9 mouse cellular contexts compared by ENCODE assay signal in the genomic region with DNA sequence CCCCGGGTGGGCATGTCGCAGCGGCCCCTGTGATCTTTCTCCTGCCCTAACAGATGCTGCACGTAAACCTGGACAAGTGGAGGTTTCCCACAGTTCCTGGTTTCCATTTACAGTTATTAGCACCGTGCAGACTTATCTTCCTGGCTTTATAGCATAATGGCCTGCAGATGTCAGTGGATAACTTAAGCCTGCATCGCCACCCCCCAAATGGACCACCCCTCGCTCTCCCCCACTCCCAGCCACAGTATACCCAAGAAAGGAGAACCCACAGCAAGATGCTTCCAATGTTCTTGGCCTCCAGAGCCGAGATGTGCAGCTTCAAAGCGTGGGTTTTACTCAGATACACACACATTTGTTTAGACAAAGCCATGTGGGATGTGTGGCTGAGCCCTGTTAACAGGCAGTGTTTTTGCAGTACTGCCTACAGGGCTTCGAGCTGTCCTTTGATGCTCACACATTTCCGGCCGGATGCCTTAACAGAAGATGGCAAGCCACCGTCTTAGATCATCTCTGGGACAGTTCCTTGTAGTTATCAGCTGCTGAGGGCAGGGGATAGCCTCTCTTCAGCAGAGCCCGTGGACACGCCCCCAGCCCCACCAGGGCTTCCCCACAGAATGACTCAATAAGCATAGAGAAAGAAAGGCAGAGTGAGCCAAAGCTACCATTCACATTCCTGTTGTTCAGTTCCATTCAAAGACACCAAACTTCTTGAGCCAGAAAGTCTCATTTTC.
DNase-seq lines count a peak whose midpoint lies in the region; ATAC-seq and TF ChIP-seq lines count a peak whose summit lies in the region.
"Had no signal": no experiment of that assay in that cellular context is flagged by ENCODE, and none has a peak within 500 bp of the region (broad histone marks: within the 10 kb centered on the region; RNA-seq: fewer than 3 reads in every experiment).

No protein-coding gene starts in this region.

- H3K36me3 ChIP-seq in hindbrain, postnatal 0 days (ENCODE audit: insufficient read depth, low read length), result no peaks in the 10 kb centered on the region
- H3K36me3 ChIP-seq in stomach, embryonic 15.5 days, result no peaks in the 10 kb centered on the region

- no peak overlapping the region for H3K4me2 ChIP-seq in hindbrain, postnatal 0 days (ENCODE audit: low read depth, low read length)
- no peak overlapping the region for H3K4me2 ChIP-seq in stomach, embryonic 15.5 days

- no peak for TF ChIP-seq CTCF in hindbrain, postnatal 0 days (IDR thresholded peaks at IDR 0.05; ENCODE audit: low read depth)

- H3K27me3 ChIP-seq in hindbrain, postnatal 0 days (ENCODE audit: insufficient read depth, low read length), result no peaks in the 10 kb centered on the region
- no peaks in the 10 kb centered on the region for H3K27me3 ChIP-seq in stomach, embryonic 15.5 days (replicated peaks)

- 60% methylated on average over 15 of the region's 15 CpGs for WGBS in hindbrain, postnatal 0 days
- 47% methylated on average over 15 of the region's 15 CpGs for WGBS in stomach, embryonic 15.5 days

- no peak overlapping the region for H3K9ac ChIP-seq in hindbrain, postnatal 0 days (replicated peaks; ENCODE audit: low read length)
- no peak overlapping the region for H3K9ac ChIP-seq in stomach, embryonic 15.5 days

- no peak for ATAC-seq in hindbrain, postnatal 0 days
- ATAC-seq in stomach, embryonic 15.5 days (ENCODE audit: insufficient read depth, low FRiP score, low read depth), result no peak

- H3K27ac ChIP-seq in hindbrain, postnatal 0 days, result no peak overlapping the region
- 0 out of 2 replicates have a peak overlapping the region, but pooled peaks have one; percentile 8 for H3K27ac ChIP-seq in stomach, embryonic 15.5 days

- H3K4me3 ChIP-seq in hindbrain, postnatal 0 days (ENCODE audit: low read length), result no peak overlapping the region
- no peak overlapping the region for H3K4me3 ChIP-seq in stomach, embryonic 15.5 days (replicated peaks)

- DNase-seq in kidney, postnatal 14 days, result peak; percentile 21
- DNase-seq in kidney, adult 9 months, result no peak
- DNase-seq in brain, adult 2 months (ENCODE audit: low read depth, low spot score), result peak; percentile 47
- DNase-seq in hindbrain, postnatal 0 days (ENCODE audit: low spot score), result peak; percentile 21
- no peak for DNase-seq in layer of hippocampus, adult 11-12 months (ENCODE audit: low spot score)
- no peak for DNase-seq in adrenal gland, adult 8-10 months
- no peak for DNase-seq in c-Kit-positive CD71-positive TER-119-positive erythroid progenitor cells, embryonic 14.5 days (ENCODE audit: low spot score)
- DNase-seq: kidney, adult 11 months had no signal

- H3K4me1 ChIP-seq in hindbrain, postnatal 0 days (ENCODE audit: insufficient read depth, low read length), result no peaks in the 10 kb centered on the region
- H3K4me1 ChIP-seq in stomach, embryonic 15.5 days, result 0 out of 2 replicates have a peak, but pooled peaks cover 10% of the 10 kb centered on the region

- H3K9me3 ChIP-seq in hindbrain, postnatal 0 days (ENCODE audit: low read length), result no peaks in the 10 kb centered on the region
- H3K9me3 ChIP-seq in stomach, embryonic 15.5 days, result no peaks in the 10 kb centered on the region

Comparison
In these comparisons a context has a peak if more than half of its experiments do, and no peak if none do; other contexts are left out.
1. DNase-seq: peak in kidney, postnatal 14 days (single experiment), brain, adult 2 months (single experiment) and hindbrain, postnatal 0 days (single experiment); none in kidney, adult 9 months (single experiment), layer of hippocampus, adult 11-12 months (single experiment), adrenal gland, adult 8-10 months (single experiment) and c-Kit-positive CD71-positive TER-119-positive erythroid progenitor cells, embryonic 14.5 days (single experiment).